Mouse (Mus musculus) brain, embryonic 14.5 days (tissue): ENCODE measurements around the gene Ccnl1.

ENCODE experiments used
- CTCF ChIP-seq: fragments of 200-500 bp; IDR thresholded peaks from 2 replicates; pipeline ENCODE4 v1.5.1; 2012; ENCODE audit warnings: inconsistent platforms, mild to moderate bottlenecking, moderate library complexity, borderline replicate concordance; ENCODE audit not compliant: insufficient read depth, insufficient read length; ENCODE audit errors: extremely low read depth
- POLR2A ChIP-seq: fragments of 200-500 bp; IDR thresholded peaks from 2 replicates; pipeline ENCODE4 v1.6.1; 2012; ENCODE audit warnings: mild to moderate bottlenecking, inconsistent platforms, borderline replicate concordance; ENCODE audit not compliant: poor library complexity, insufficient read depth, insufficient read length, severe bottlenecking; ENCODE audit errors: extremely low read depth

DNA sequence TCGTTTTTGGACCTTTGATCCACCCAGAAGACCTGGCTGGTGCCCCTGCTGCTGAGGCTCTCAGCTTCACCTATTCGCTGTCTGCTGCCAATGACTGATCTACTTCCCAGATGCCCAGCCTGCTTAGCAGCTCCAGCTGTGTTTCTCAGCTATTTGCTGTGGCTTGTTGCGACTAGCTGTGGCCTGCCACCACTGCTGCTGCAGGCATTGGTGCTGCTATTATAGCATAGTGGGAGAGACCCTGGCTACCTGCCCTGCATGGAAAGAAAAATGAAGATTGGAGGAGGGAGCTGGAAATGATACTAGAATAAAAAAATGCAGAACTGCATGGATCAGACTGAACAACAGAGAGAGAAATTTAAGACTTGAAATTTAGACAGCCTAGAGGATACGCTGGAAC, 45.1 kb downstream of the Ccnl1 start:
- TF ChIP-seq CTCF (no peak), POLR2A (no peak)
